Mouse (Mus musculus): ENCODE data around the gene Sgce. TPM values are rescaled to one million over a fixed set of nuclear protein-coding genes. Genes with fewer than 3 reads are reported as not detected.

Sgce gene
- total and polyA plus RNA-seq, 3 experiments = not detected

- Histone ChIP-seq H3K27me3 (ENCODE audit: control insufficient read depth in 1 of 2, insufficient read depth in 2 of 2, low read length in 2 of 2) (peaks cover 5 to 9% of the 10 kb centered on the region in 2 experiments), H3K9ac (ENCODE audit: control insufficient read depth, low read depth, low read length, poor library complexity, severe bottlenecking) (no peak overlapping the region), H3K36me3 (ENCODE audit: control insufficient read depth in 1 of 2, insufficient read depth in 2 of 2, low read length in 2 of 2) (no peaks in the 10 kb centered on the region), H3K9me3 (replicated peaks; ENCODE audit: insufficient read depth, low read length) (no peaks in the 10 kb centered on the region), H3K4me3 (ENCODE audit: control insufficient read depth in 1 of 2, insufficient read depth in 1 of 2, low read depth in 2 of 2, low read length in 2 of 2) (no peak overlapping the region), H3K79me2 (ENCODE audit: control insufficient read depth, insufficient read depth, low read length, poor library complexity) (no peaks in the 10 kb centered on the region), H3K27ac (ENCODE audit: control insufficient read depth, low read depth, low read length) (no peak overlapping the region), H3K4me1 (ENCODE audit: control insufficient read depth in 1 of 2, insufficient read depth in 2 of 2, low read length in 2 of 2) (no peaks in the 10 kb centered on the region)
- TF ChIP-seq MAFK (IDR thresholded peaks at IDR 0.05; ENCODE audit: borderline replicate concordance, low read depth, low read length) = no peak
- no peak for TF ChIP-seq NRF1 (IDR thresholded peaks at IDR 0.05; ENCODE audit: insufficient read depth, low read depth, low read length, poor library complexity, severe bottlenecking)
- TF ChIP-seq CHD2 (IDR thresholded peaks at IDR 0.05; ENCODE audit: low read length) = no peak
- TF ChIP-seq GATA1 (IDR thresholded peaks at IDR 0.05; ENCODE audit: low read depth, low read length) = no peak
- no peak for TF ChIP-seq USF1 (IDR thresholded peaks at IDR 0.05; ENCODE audit: low read depth, low read length)
- no peak for TF ChIP-seq MEF2A (IDR thresholded peaks at IDR 0.05; ENCODE audit: extremely low read depth, insufficient replicate concordance, low read depth, low read length, poor library complexity, severe bottlenecking)
- no peak for TF ChIP-seq NELFE (IDR thresholded peaks at IDR 0.05; ENCODE audit: low read depth, low read length)
- TF ChIP-seq ZMIZ1 (IDR thresholded peaks at IDR 0.05; ENCODE audit: low read depth, low read length) = no peak
- TF ChIP-seq ZNF384 (IDR thresholded peaks at IDR 0.05; ENCODE audit: low read depth, low read length) = no peak
- no peak for TF ChIP-seq ZKSCAN1 (IDR thresholded peaks at IDR 0.05; ENCODE audit: low read depth, low read length)
- no peak for TF ChIP-seq ZC3H11A (IDR thresholded peaks at IDR 0.05; ENCODE audit: low read depth, low read length)
- TF ChIP-seq KAT2A (conservative IDR thresholded peaks at IDR 0.05; ENCODE audit: low read depth, low read length) = no peak
- no peak for TF ChIP-seq POLR2AphosphoS5 (IDR thresholded peaks at IDR 0.05; ENCODE audit: borderline replicate concordance, low read depth, low read length)
- TF ChIP-seq MAZ (IDR thresholded peaks at IDR 0.05; ENCODE audit: low read depth, low read length) = no peak
- TF ChIP-seq CTCF (IDR thresholded peaks at IDR 0.05 in 2 of 3, conservative IDR thresholded peaks at IDR 0.05 in 1 of 3; ENCODE audit: control insufficient read depth in 1 of 3, insufficient read depth in 1 of 3, low read depth in 2 of 3, low read length in 3 of 3, poor library complexity in 1 of 3, severe bottlenecking in 1 of 3) = no peak
- TF ChIP-seq MYB (IDR thresholded peaks at IDR 0.05; ENCODE audit: low read depth, low read length) = no peak
- TF ChIP-seq BHLHE40 (IDR thresholded peaks at IDR 0.05; ENCODE audit: borderline replicate concordance, low read depth, low read length) = no peak
- DNase-seq (ENCODE audit: low read depth, low spot score) = no peak
Measured at GRCm38 (mm10) chr6:4695778-4696177, 51.2 kb downstream of the Sgce start.

GRCm38 (mm10) chr6:4694672-4695231 is 52.3 kb downstream of the Sgce start:
- no peak overlapping the region for H3K27ac ChIP-seq (ENCODE audit: control insufficient read depth, low read depth, low read length)
- H3K4me1 ChIP-seq (ENCODE audit: control insufficient read depth in 1 of 2, insufficient read depth in 2 of 2, low read length in 2 of 2) = no peaks in the 10 kb centered on the region
- DNase-seq (ENCODE audit: low read depth, low spot score) = no peak
- no peak overlapping the region for H3K4me3 ChIP-seq (ENCODE audit: control insufficient read depth in 1 of 2, insufficient read depth in 1 of 2, low read depth in 2 of 2, low read length in 2 of 2)
- H3K36me3 ChIP-seq (ENCODE audit: control insufficient read depth in 1 of 2, insufficient read depth in 2 of 2, low read length in 2 of 2) = no peaks in the 10 kb centered on the region
- H3K9ac ChIP-seq (ENCODE audit: control insufficient read depth, low read depth, low read length, poor library complexity, severe bottlenecking) = no peak overlapping the region
- peaks cover 8 to 9% of the 10 kb centered on the region in 2 experiments for H3K27me3 ChIP-seq (ENCODE audit: control insufficient read depth in 1 of 2, insufficient read depth in 2 of 2, low read length in 2 of 2)
- H3K9me3 ChIP-seq (replicated peaks; ENCODE audit: insufficient read depth, low read length) = no peaks in the 10 kb centered on the region
- TF ChIP-seq USF2 (IDR thresholded peaks at IDR 0.05; ENCODE audit: borderline replicate concordance in 1 of 2, insufficient read depth in 1 of 2, low read depth in 1 of 2, low read length in 2 of 2) = no peak
- H3K79me2 ChIP-seq (ENCODE audit: control insufficient read depth, insufficient read depth, low read length, poor library complexity) = no peaks in the 10 kb centered on the region

Measured in MEL (cell line).